Mouse (Mus musculus) hindbrain, embryonic 11.5 days (tissue): ENCODE measurements around the gene Lama1. TPM values are rescaled to one million over a fixed set of nuclear protein-coding genes. Genes with fewer than 3 reads are reported as not detected.

ENCODE experiments used
- ATAC-seq: fragments of 200-750 bp; cut with Nextera tagmentation; 2 replicates; pipeline ENCODE4 v1.8.0; 2017; ENCODE audit warnings: mild to moderate bottlenecking, moderate TSS enrichment, moderate library complexity; ENCODE audit not compliant: low FRiP score
- DNase-seq: peaks from one replicate; pipeline ENCODE4 v3.0.0-alpha.2; 2015; ENCODE audit warnings: low spot score
- H3K27ac ChIP-seq: fragments of 300-500 bp; sonication (generic); 2 replicates; pipeline ENCODE4 v1.5.1; 2014; ENCODE audit warnings: mild to moderate bottlenecking, low read depth, low read length
- H3K27me3 ChIP-seq: fragments of 300-500 bp; sonication (generic); 2 replicates; pipeline ENCODE4 v1.6.1; 2014; ENCODE audit warnings: mild to moderate bottlenecking, low read length, moderate library complexity, mixed read lengths; ENCODE audit not compliant: control insufficient read depth, insufficient read depth
- H3K36me3 ChIP-seq: fragments of 300-500 bp; sonication (generic); 2 replicates; pipeline ENCODE4 v1.6.1; 2014; ENCODE audit warnings: mild to moderate bottlenecking, low read length, moderate library complexity, mixed read lengths; ENCODE audit not compliant: control insufficient read depth, insufficient read depth
- H3K4me1 ChIP-seq: fragments of 300-500 bp; sonication (generic); replicated peaks from 2 replicates; pipeline ENCODE4 v1.6.1; 2014; ENCODE audit warnings: low read length, mixed read lengths; ENCODE audit not compliant: control insufficient read depth, insufficient read depth
- H3K4me2 ChIP-seq: fragments of 300-500 bp; sonication (generic); replicated peaks from 2 replicates; pipeline ENCODE4 v1.6.1; 2014; ENCODE audit warnings: mild to moderate bottlenecking, low read depth, low read length
- H3K4me3 ChIP-seq: fragments of 300-500 bp; sonication (generic); 2 replicates; pipeline ENCODE4 v1.5.1; 2014; ENCODE audit warnings: low read depth, low read length
- H3K9ac ChIP-seq: fragments of 300-500 bp; sonication (generic); 2 replicates; pipeline ENCODE4 v1.6.1; 2014; ENCODE audit warnings: low read depth, low read length
- H3K9me3 ChIP-seq: fragments of 300-500 bp; sonication (generic); 2 replicates; pipeline ENCODE4 v1.6.1; 2016; ENCODE audit warnings: low read length; ENCODE audit not compliant: control insufficient read depth
- WGBS: fragments of 180-500 bp; shearing (Covaris S2); extraction: QIAGEN DNeasy Blood & Tissue Kit; methylation state at CpG from one replicate; pipeline ENCODE4 v1.1.7; 2014; 5-methylcytosine and 5-hydroxymethylcytosine counted together
- polyA plus RNA-seq: library from polyadenylated mRNA; unstranded; fragments of >200 nt; fragmentation: Nextera tagmentation; extraction: Ambion mirVana; gene quantifications from 2 replicates; pipeline ENCODE4 v1.2.1, GENCODE M21; 2014

Gene Lama1
- polyA plus RNA-seq, 1 experiment from 2014 or later, result 22.1 TPM

DNA sequence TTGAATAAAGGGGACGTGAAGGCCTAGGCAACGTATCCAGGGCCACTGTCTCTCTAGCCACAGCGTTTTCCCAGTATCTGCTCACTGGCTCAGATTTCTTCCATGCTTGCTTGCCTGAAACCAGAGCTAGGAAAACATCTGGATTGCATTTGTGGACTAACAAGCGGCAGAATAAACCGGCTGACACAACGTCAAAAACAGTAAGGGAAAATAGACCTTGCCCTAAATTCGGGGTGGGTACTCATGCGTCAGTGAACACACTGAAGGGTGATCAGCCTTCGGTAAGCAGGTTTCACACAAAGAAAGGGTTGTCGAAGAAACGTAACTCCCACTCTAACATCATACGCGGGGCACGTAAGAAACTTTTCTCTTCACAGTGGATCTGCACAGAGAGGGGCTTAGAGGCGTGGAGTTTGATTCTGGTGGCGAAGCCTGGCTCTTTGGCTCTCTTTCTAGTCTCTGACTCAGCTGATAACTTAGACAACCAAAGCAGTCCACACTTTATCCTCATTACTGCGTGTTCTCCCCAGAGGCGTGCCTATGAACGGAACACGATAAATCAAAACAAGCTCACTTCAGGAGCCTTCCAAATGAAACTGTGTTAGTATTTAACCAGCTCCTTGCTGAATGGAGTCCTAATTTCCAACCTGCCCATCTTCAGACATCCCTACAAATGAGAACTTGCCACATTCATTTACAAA is 169.6 kb downstream of the Lama1 start:
- Histone ChIP-seq H3K9ac (no peak overlapping the region), H3K4me3 (no peak overlapping the region), H3K27me3 (no peaks in the 10 kb centered on the region), H3K9me3 (no peaks in the 10 kb centered on the region), H3K27ac (no peak overlapping the region), H3K4me1 (no peaks in the 10 kb centered on the region), H3K36me3 (no peaks in the 10 kb centered on the region; the same call in 1 of the 2 replicates), H3K4me2 (no peak overlapping the region)
- peak; percentile 14 for DNase-seq
- ATAC-seq, result no peak
- WGBS, result 63% methylated on average over 20 of the region's 20 CpGs

DNA sequence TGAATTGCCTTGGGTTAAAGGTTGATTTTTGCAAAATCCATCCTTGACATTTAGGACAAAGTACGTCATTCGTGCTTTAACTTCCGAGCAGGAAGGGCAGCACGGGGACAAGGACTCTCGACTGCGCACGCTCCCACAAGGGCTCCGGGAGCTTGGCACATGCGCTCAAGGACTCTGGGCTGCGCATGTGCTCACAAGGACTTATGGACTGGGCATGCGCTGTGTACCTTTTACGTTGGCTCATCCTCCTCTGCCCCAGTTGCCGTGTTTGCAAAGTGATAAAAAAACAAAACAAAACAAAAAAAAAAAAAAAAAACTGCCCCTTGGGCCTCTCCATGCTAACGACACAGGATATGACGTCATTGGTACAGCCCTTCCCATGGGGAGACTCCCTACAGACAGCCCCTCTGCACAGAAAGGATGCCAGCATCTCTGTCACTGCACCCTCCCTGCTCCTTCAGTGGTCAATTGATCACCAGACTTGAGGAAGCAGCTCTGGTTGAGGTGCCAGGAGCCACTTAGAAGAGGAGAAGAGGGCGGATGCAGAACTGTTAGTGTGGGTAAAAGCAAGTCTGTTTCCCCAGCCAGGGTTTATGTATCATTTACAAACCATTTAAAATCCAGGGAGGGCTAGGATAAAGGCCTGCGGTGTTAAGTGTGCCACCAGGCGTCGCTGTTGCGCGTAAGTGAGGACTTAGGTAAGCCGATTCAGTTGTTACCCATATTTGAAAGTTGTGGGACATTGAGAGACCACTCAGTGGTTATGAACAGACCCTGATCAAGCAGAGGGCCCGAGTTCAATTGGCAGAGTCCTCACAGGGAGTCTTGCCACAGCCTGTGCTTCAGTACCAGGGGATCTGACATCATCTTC is 172.9 kb downstream of the Lama1 start:
- ATAC-seq, result peak; percentile 54; the same call in 1 of the 2 replicates
- peak; percentile 87 for DNase-seq
- Histone ChIP-seq H3K36me3 (no peaks in the 10 kb centered on the region; the same call in 1 of the 2 replicates), H3K9ac (no peak overlapping the region), H3K4me1 (no peaks in the 10 kb centered on the region), H3K27me3 (no peaks in the 10 kb centered on the region), H3K4me2 (no peak overlapping the region), H3K27ac (no peak overlapping the region), H3K9me3 (no peaks in the 10 kb centered on the region), H3K4me3 (no peak overlapping the region)
- 74% methylated on average over 23 of the region's 23 CpGs for WGBS

Other genes starting within 250 kb of the Lama1 start
- not detected in 2 replicates for gene Lrrc30, start 64.5 kb upstream of the Lama1 start, polyA plus RNA-seq